Mouse (Mus musculus): ENCODE measurements around the gene Col18a1. TPM values are rescaled to one million over a fixed set of nuclear protein-coding genes. Genes with fewer than 3 reads are reported as not detected.

Col18a1 gene
- polyA plus RNA-seq, 1 experiment from 2014 or later = 122 TPM

DNA sequence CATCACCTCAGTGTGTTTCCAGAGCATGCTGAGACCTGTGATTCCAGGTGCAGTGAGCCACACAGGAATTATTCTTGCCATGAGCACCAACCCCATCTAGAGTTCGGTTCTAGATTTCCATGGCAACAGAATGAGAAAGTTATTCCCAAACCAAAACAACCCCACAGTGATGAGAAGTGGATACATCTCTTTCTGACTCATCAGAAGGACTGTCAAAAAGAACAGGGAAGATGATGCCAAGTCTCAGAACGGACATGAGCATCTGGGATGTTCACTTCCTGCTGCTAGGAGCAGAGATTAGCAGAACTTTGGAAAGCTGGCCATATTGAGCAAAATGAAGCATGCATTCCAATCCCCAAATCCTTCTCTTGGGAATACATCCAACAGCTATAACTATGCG lies 13.8 kb upstream of the Col18a1 start:
- Histone ChIP-seq H3K27me3 (no peaks in the 10 kb centered on the region), H3K36me3 (no peaks in the 10 kb centered on the region), H3K9me3 (no peaks in the 10 kb centered on the region), H3K4me3 (no peak overlapping the region), H3K4me1 (no peaks in the 10 kb centered on the region), H3K9ac (no peak overlapping the region), H3K27ac (no peak overlapping the region), H3K4me2 (replicated peaks) (no peak overlapping the region)
- ATAC-seq (ENCODE audit: insufficient number of reproducible peaks, insufficient read depth, low FRiP score, low TSS enrichment) = no peak
- WGBS = 85% methylated on average over 3 of the region's 3 CpGs

- H3K27ac ChIP-seq = no peak overlapping the region
Measured at GRCm38 (mm10) chr10:77178691-77179090, 12.3 kb upstream of the Col18a1 start.

GRCm38 (mm10) chr10:77170400-77170799 lies 4.1 kb upstream of the Col18a1 start:
- Histone ChIP-seq H3K36me3 (no peaks in the 10 kb centered on the region), H3K9ac (no peak overlapping the region), H3K27me3 (peaks cover 13% of the 10 kb centered on the region), H3K9me3 (no peaks in the 10 kb centered on the region), H3K4me2 (replicated peaks) (no peak overlapping the region), H3K4me1 (peaks cover 10% of the 10 kb centered on the region), H3K27ac (no peak overlapping the region), H3K4me3 (no peak overlapping the region)
- 89% methylated on average over 6 of the region's 6 CpGs for WGBS
- ATAC-seq (ENCODE audit: insufficient number of reproducible peaks, insufficient read depth, low FRiP score, low TSS enrichment) = no peak

More at GRCm38 (mm10) chr10:77178691-77179090, 12.3 kb upstream of the Col18a1 start:
- Histone ChIP-seq H3K4me2 (replicated peaks) (no peak overlapping the region), H3K36me3 (no peaks in the 10 kb centered on the region), H3K9me3 (no peaks in the 10 kb centered on the region), H3K4me1 (no peaks in the 10 kb centered on the region), H3K9ac (no peak overlapping the region), H3K27me3 (no peaks in the 10 kb centered on the region), H3K4me3 (no peak overlapping the region)
- WGBS = 76% methylated on average over 7 of the region's 7 CpGs
- ATAC-seq (ENCODE audit: insufficient number of reproducible peaks, insufficient read depth, low FRiP score, low TSS enrichment) = no peak

DNA sequence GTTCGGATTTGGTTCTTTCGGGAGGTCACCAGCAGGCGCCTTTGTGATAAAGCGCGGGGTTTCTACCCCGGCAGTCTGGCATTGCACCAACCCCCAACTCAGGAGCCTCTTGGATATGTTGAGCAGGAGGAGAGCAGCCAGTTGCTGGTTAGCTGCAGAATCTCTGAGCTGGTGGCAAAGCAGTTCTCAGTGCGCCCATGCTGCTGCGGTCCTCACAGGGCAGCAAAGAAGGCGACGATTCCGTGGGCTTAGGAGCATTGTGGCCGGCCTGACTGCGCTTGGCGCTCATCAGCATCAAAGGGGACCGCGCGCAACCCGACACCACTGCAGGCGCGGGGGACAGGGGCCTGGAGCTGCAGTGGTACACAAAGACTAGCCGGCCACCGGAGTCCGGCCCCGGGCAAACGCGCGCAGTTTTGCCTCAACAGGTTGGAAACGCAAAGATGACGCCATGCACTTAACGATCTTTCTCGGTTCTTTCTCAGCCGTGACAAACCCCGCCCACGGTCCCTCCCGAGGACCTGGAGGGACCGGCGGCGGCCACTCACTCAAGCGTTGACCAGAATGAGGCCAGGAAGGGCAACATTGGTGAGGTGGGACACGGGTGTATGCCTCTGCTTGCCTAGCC lies 916 bp downstream of the Col18a1 start:
- Histone ChIP-seq H3K9me3 (no peaks in the 10 kb centered on the region), H3K27ac (peak overlapping the region; percentile 76), H3K4me2 (replicated peaks) (peak overlapping the region; percentile 82), H3K27me3 (peaks cover 13% of the 10 kb centered on the region), H3K4me3 (peak overlapping the region; percentile 44), H3K36me3 (no peaks in the 10 kb centered on the region), H3K4me1 (peaks cover 28% of the 10 kb centered on the region), H3K9ac (peak overlapping the region; percentile 47)
- under 1% methylated on average over 40 of the region's 40 CpGs for WGBS
- ATAC-seq (ENCODE audit: insufficient number of reproducible peaks, insufficient read depth, low FRiP score, low TSS enrichment) = no peak

- 10% methylated on average over 9 of the region's 9 CpGs for WGBS
- Histone ChIP-seq H3K9me3 (no peaks in the 10 kb centered on the region), H3K27ac (peak overlapping the region; percentile 76; the same call in 1 of the 2 replicates), H3K36me3 (no peaks in the 10 kb centered on the region), H3K4me1 (peaks cover 36% of the 10 kb centered on the region), H3K4me2 (replicated peaks) (peak overlapping the region; percentile 82), H3K9ac (peak overlapping the region; percentile 47), H3K4me3 (peak overlapping the region; percentile 44), H3K27me3 (peaks cover 13% of the 10 kb centered on the region)
- ATAC-seq (ENCODE audit: insufficient number of reproducible peaks, insufficient read depth, low FRiP score, low TSS enrichment) = no peak
Measured at GRCm38 (mm10) chr10:77164437-77165052, 1.8 kb downstream of the Col18a1 start.

- no peak for ATAC-seq (ENCODE audit: insufficient number of reproducible peaks, insufficient read depth, low FRiP score, low TSS enrichment)
- peaks cover 13% of the 10 kb centered on the region for H3K27me3 ChIP-seq
- H3K9ac ChIP-seq = no peak overlapping the region
- H3K9me3 ChIP-seq = no peaks in the 10 kb centered on the region
- H3K4me1 ChIP-seq = peaks cover 39% of the 10 kb centered on the region
- WGBS = 20% methylated on average over 5 of the region's 5 CpGs
- H3K4me2 ChIP-seq (replicated peaks) = peak overlapping the region; percentile 82
- 0 out of 2 replicates have a peak overlapping the region, but pooled peaks have one; percentile 44 for H3K4me3 ChIP-seq
- H3K36me3 ChIP-seq = no peaks in the 10 kb centered on the region
- H3K27ac ChIP-seq = no peak overlapping the region
Measured at GRCm38 (mm10) chr10:77164041-77164436, 2.3 kb downstream of the Col18a1 start.

- H3K4me1 ChIP-seq = peaks cover 39% of the 10 kb centered on the region
- peak overlapping the region; percentile 82 for H3K4me2 ChIP-seq (replicated peaks)
- H3K27me3 ChIP-seq = peaks cover 13% of the 10 kb centered on the region
- H3K27ac ChIP-seq = no peak overlapping the region
- no peak overlapping the region for H3K9ac ChIP-seq
- WGBS = 37% methylated on average over 4 of the region's 4 CpGs
- H3K4me3 ChIP-seq = no peak overlapping the region
- H3K36me3 ChIP-seq = no peaks in the 10 kb centered on the region
- no peak for ATAC-seq (ENCODE audit: insufficient number of reproducible peaks, insufficient read depth, low FRiP score, low TSS enrichment)
- H3K9me3 ChIP-seq = no peaks in the 10 kb centered on the region
Measured at GRCm38 (mm10) chr10:77163392-77163977, 2.9 kb downstream of the Col18a1 start.

DNA sequence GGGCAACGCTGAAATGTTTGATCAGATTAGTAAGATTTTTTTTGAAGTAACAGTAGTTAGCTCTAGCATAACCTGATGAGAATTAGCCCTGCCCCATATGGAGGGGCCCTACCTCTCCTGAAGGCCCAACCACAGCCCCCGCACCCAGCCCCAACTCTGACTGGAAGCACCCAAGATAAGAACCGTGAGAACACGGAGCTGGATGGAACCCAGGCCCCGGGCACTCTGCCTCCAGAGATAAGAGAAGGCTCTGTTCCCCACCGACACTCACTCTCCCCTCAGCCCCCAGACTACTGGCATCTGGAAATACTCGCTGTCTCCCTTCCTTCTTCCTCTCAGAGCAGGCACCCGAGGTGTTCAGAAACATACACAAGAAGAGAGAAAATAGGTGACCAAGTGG lies 6.8 kb downstream of the Col18a1 start:
- ATAC-seq (ENCODE audit: insufficient number of reproducible peaks, insufficient read depth, low FRiP score, low TSS enrichment) = no peak
- Histone ChIP-seq H3K27me3 (no peaks in the 10 kb centered on the region), H3K27ac (no peak overlapping the region), H3K4me1 (peaks cover 41% of the 10 kb centered on the region), H3K9ac (no peak overlapping the region), H3K9me3 (no peaks in the 10 kb centered on the region), H3K4me2 (replicated peaks) (no peak overlapping the region), H3K36me3 (no peaks in the 10 kb centered on the region), H3K4me3 (no peak overlapping the region)
- WGBS = 48% methylated on average over 8 of the region's 8 CpGs

DNA sequence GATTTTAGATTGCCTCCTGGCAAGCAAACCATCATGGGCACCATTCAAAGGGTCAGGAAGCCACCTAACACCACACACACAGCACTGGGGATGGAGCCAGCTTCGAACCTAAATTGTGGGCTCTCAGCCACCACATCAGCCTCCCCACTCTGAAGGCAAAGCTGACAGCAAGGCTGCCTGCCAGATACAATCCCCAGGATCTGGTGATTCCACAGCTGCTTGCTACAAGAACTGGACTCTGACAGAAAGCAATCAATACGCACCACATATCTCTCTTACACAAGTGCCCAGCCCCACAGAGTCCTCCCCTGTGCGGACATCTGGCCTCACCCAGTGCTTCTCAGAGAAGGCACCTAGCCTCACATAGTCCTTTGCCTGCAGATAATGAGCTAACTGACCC lies 7.4 kb downstream of the Col18a1 start:
- peaks cover 35% of the 10 kb centered on the region for H3K4me1 ChIP-seq
- no peak overlapping the region for H3K4me3 ChIP-seq
- H3K36me3 ChIP-seq = no peaks in the 10 kb centered on the region
- ATAC-seq (ENCODE audit: insufficient number of reproducible peaks, insufficient read depth, low FRiP score, low TSS enrichment) = no peak
- WGBS = 75% methylated on average over 3 of the region's 3 CpGs
- no peak overlapping the region for H3K4me2 ChIP-seq (replicated peaks)
- H3K27me3 ChIP-seq = no peaks in the 10 kb centered on the region
- H3K9ac ChIP-seq = no peak overlapping the region
- H3K27ac ChIP-seq = no peak overlapping the region
- H3K9me3 ChIP-seq = no peaks in the 10 kb centered on the region

DNA sequence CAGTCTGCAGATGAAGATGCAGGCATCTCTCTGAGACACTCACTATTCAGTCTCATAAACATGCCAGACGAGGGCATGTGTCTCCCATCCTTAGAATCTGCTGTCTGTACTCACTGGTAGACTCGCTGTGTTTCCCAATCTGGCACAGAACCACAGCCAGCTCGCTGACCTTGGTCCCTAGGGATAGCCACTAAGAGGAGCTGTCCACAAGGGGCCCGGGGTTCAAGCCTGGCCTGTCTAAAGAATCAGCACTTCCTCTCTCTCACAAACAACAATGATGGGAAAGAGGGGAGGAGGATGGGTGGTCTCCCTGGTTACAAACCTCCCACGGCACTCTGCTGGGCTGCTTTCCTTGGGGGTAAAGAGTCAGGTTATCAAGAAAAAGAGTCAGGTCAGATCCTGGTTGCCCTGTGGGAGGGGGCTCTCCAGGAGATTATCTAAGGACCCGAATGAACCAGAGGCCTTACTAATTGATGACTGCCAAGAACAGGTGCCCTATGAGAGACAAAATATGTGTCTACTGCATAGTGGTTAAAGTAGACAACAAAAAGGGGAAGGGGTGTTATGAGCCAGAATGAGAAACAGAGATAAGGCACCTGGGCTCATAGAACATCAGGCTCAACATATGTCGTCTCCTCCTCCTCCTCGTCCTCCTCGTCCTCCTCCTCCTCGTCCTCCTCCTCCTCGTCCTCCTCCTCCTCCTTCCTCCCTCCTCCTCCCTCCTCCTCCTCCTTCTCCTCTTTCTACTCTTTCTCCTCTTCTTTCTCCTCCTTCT lies 8.9 kb downstream of the Col18a1 start:
- Histone ChIP-seq H3K4me1 (peaks cover 34% of the 10 kb centered on the region), H3K27me3 (no peaks in the 10 kb centered on the region), H3K4me2 (replicated peaks) (no peak overlapping the region), H3K9ac (no peak overlapping the region), H3K36me3 (no peaks in the 10 kb centered on the region), H3K9me3 (no peaks in the 10 kb centered on the region), H3K4me3 (no peak overlapping the region), H3K27ac (no peak overlapping the region)
- 27% methylated on average over 11 of the region's 11 CpGs for WGBS
- ATAC-seq (ENCODE audit: insufficient number of reproducible peaks, insufficient read depth, low FRiP score, low TSS enrichment) = no peak

DNA sequence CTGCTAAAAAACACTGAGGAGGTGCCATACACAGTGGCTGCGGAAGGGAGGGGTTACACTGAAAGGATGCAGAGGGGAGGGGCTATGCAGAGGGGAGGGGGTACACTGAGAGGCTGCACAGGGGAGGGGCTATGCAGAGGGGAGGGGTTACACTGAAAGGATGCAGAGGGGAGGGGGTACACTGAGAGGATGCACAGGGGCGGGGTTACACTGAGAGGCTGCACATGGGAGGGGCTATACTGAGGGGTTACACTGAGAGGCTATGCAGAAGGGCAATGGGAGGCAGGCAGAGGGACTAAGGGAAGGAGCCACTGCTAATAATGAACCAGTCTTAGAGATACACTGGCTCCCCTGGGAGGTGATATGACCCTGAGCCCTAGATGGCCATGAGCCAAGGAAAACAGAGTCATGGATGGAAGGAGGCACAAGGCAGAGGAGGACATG lies 14.1 kb downstream of the Col18a1 start:
- Histone ChIP-seq H3K36me3 (no peaks in the 10 kb centered on the region), H3K9me3 (no peaks in the 10 kb centered on the region), H3K4me3 (no peak overlapping the region), H3K9ac (no peak overlapping the region), H3K27me3 (no peaks in the 10 kb centered on the region), H3K4me2 (replicated peaks) (no peak overlapping the region; the same call in 1 of the 2 replicates), H3K27ac (peak overlapping the region; percentile 81), H3K4me1 (peaks cover 39% of the 10 kb centered on the region)
- WGBS = 23% methylated on average over 2 of the region's 2 CpGs
- peak; percentile 70 for ATAC-seq (ENCODE audit: insufficient number of reproducible peaks, insufficient read depth, low FRiP score, low TSS enrichment)

Data from embryonic facial prominence, embryonic 12.5 days (tissue).